Mouse (Mus musculus): ENCODE results near the gene Zfp605. TPM values are rescaled to one million over a fixed set of nuclear protein-coding genes. Genes with fewer than 3 reads are reported as not detected.
A peak's percentile ranks its signal among the peaks of the same experiment; 100 is the strongest.

Gene Zfp605
- polyA plus RNA-seq, 1 experiment: 0.74 TPM

GRCm38 (mm10) chr5:110169374-110169773 is 59.5 kb downstream of the Zfp605 start:
- WGBS: 93% methylated on average over 4 of the region's 4 CpGs
- DNase-seq: no peak
- Histone ChIP-seq H3K4me3 (ENCODE audit: insufficient read depth, low read depth, low read length) (no peak overlapping the region), H3K4me1 (ENCODE audit: control insufficient read depth, insufficient read depth, low read length) (no peaks in the 10 kb centered on the region), H3K36me3 (ENCODE audit: control insufficient read depth, insufficient read depth, low read length) (peaks cover 1% of the 10 kb centered on the region; the same call in 1 of the 2 replicates), H3K27me3 (replicated peaks; ENCODE audit: control insufficient read depth, insufficient read depth, low read length) (no peaks in the 10 kb centered on the region), H3K27ac (ENCODE audit: insufficient read depth, low read depth, low read length) (no peak overlapping the region)
- TF ChIP-seq CTCF (conservative IDR thresholded peaks at IDR 0.05; ENCODE audit: insufficient read depth, insufficient read length, low read depth, low read length) (no peak), POLR2A (IDR thresholded peaks at IDR 0.05; ENCODE audit: low read depth, low read length) (no peak)

GRCm38 (mm10) chr5:110176362-110177020 is 66.6 kb downstream of the Zfp605 start, which contains the start of gene Golga3:
Gene Golga3 (plus strand): TSS chr5:110176701.
- no peaks in the 10 kb centered on the region for H3K36me3 ChIP-seq (ENCODE audit: control insufficient read depth, insufficient read depth, low read length)
- no peaks in the 10 kb centered on the region for H3K27me3 ChIP-seq (replicated peaks; ENCODE audit: control insufficient read depth, insufficient read depth, low read length)
- WGBS: under 1% methylated on average over 41 of the region's 41 CpGs
- peak; percentile 98 for DNase-seq
- H3K4me1 ChIP-seq (ENCODE audit: control insufficient read depth, insufficient read depth, low read length): 0 out of 2 replicates have a peak, but pooled peaks cover 3% of the 10 kb centered on the region
- H3K27ac ChIP-seq (ENCODE audit: insufficient read depth, low read depth, low read length): peak within 1 kb of the TSS; percentile 87
- peak within 1 kb of the TSS; percentile 99 for H3K4me3 ChIP-seq (ENCODE audit: insufficient read depth, low read depth, low read length)
- no peak for TF ChIP-seq POLR2A (IDR thresholded peaks at IDR 0.05; ENCODE audit: low read depth, low read length)
- TF ChIP-seq CTCF (conservative IDR thresholded peaks at IDR 0.05; ENCODE audit: insufficient read depth, insufficient read length, low read depth, low read length): no peak

GRCm38 (mm10) chr5:110177021-110177420 is 67.1 kb downstream of the Zfp605 start:
- H3K4me3 ChIP-seq (ENCODE audit: insufficient read depth, low read depth, low read length): peak overlapping the region; percentile 99
- no peaks in the 10 kb centered on the region for H3K27me3 ChIP-seq (replicated peaks; ENCODE audit: control insufficient read depth, insufficient read depth, low read length)
- no peaks in the 10 kb centered on the region for H3K36me3 ChIP-seq (ENCODE audit: control insufficient read depth, insufficient read depth, low read length)
- peak overlapping the region; percentile 87 for H3K27ac ChIP-seq (ENCODE audit: insufficient read depth, low read depth, low read length)
- DNase-seq: no peak
- 1% methylated on average over 19 of the region's 19 CpGs for WGBS
- TF ChIP-seq POLR2A (IDR thresholded peaks at IDR 0.05; ENCODE audit: low read depth, low read length) (no peak), CTCF (conservative IDR thresholded peaks at IDR 0.05; ENCODE audit: insufficient read depth, insufficient read length, low read depth, low read length) (no peak)
- 0 out of 2 replicates have a peak, but pooled peaks cover 3% of the 10 kb centered on the region for H3K4me1 ChIP-seq (ENCODE audit: control insufficient read depth, insufficient read depth, low read length)

- Histone ChIP-seq H3K4me3 (ENCODE audit: insufficient read depth, low read depth, low read length) (no peak overlapping the region), H3K27ac (ENCODE audit: insufficient read depth, low read depth, low read length) (no peak overlapping the region), H3K36me3 (ENCODE audit: control insufficient read depth, insufficient read depth, low read length) (no peaks in the 10 kb centered on the region; the same call in 1 of the 2 replicates), H3K4me1 (ENCODE audit: control insufficient read depth, insufficient read depth, low read length) (0 out of 2 replicates have a peak, but pooled peaks cover 3% of the 10 kb centered on the region), H3K27me3 (replicated peaks; ENCODE audit: control insufficient read depth, insufficient read depth, low read length) (no peaks in the 10 kb centered on the region)
- 80% methylated on average over 2 of the region's 2 CpGs for WGBS
- no peak for DNase-seq
- TF ChIP-seq POLR2A (IDR thresholded peaks at IDR 0.05; ENCODE audit: low read depth, low read length): no peak
- no peak for TF ChIP-seq CTCF (conservative IDR thresholded peaks at IDR 0.05; ENCODE audit: insufficient read depth, insufficient read length, low read depth, low read length)
These were observed 68.7 kb downstream of the Zfp605 start for GRCm38 (mm10) chr5:110178628-110179027.

Other genes with a start within 250 kb of the Zfp605 start
- 1.7 and 18.8 TPM in 2 replicates for gene Gm15446, start 186.7 kb upstream of the Zfp605 start, polyA plus RNA-seq (2012; rRNA removed)
- 3.5 and 4.6 TPM in 2 replicates for gene Zfp932, start 113.6 kb upstream of the Zfp605 start, polyA plus RNA-seq (2012; rRNA removed)
- 0.07 and 0.67 TPM in 2 replicates for gene Gm17655, start 37.6 kb upstream of the Zfp605 start, polyA plus RNA-seq (2012; rRNA removed)
- 0.04 and 0.11 TPM in 2 replicates for gene Gm35315, start 15.7 kb upstream of the Zfp605 start, polyA plus RNA-seq (2012; rRNA removed)
- 1.8 and 2.9 TPM in 2 replicates for gene Plcxd1, start 10.1 kb upstream of the Zfp605 start, polyA plus RNA-seq (2012; rRNA removed)
- gene Gtpbp6, start 1.9 kb upstream of the Zfp605 start, polyA plus RNA-seq (2012; rRNA removed): 50.6 and 65.8 TPM in 2 replicates
- gene Chfr, start 25.8 kb downstream of the Zfp605 start, polyA plus RNA-seq (2012; rRNA removed): 23.2 and 23.5 TPM in 2 replicates
- 7.8 and 8.6 TPM in 2 replicates for gene Golga3, start 66.6 kb downstream of the Zfp605 start, polyA plus RNA-seq (2012; rRNA removed)
- gene Ankle2, start 120.9 kb downstream of the Zfp605 start, polyA plus RNA-seq (2012; rRNA removed): 7.5 and 8.6 TPM in 2 replicates
- 17.0 and 18.1 TPM in 2 replicates for gene Pgam5, start 159.8 kb downstream of the Zfp605 start, polyA plus RNA-seq (2012; rRNA removed)
- gene Pxmp2, start 176.1 kb downstream of the Zfp605 start, polyA plus RNA-seq (2012; rRNA removed): 73.1 and 83.7 TPM in 2 replicates
- 1.7 and 2.0 TPM in 2 replicates for gene Pole, start 176.2 kb downstream of the Zfp605 start, polyA plus RNA-seq (2012; rRNA removed)
- 0.59 and 0.90 TPM in 2 replicates for gene P2rx2, start 233.1 kb downstream of the Zfp605 start, polyA plus RNA-seq (2012; rRNA removed)
- not detected in 2 replicates for gene Lrcol1, start 234.6 kb downstream of the Zfp605 start, polyA plus RNA-seq (2012; rRNA removed)

Data from kidney, adult 2 months (tissue).